Mouse (Mus musculus): Measurements from ENCODE around the gene Actg1. TPM values are rescaled to one million over a fixed set of nuclear protein-coding genes. Genes with fewer than 3 reads are reported as not detected.

The Actg1 gene
- 1,716 and 2,367 TPM in 2 replicates for total RNA-seq (2012; rRNA removed)

GRCm38 (mm10) chr11:120347791-120348683 is at the start of gene Actg1:
TSS of gene Actg1 (minus strand) at chr11:120348542.
- TF ChIP-seq ZC3H11A (IDR thresholded peaks at IDR 0.05; ENCODE audit: borderline replicate concordance, low read depth, low read length): no peak
- no peak for TF ChIP-seq CHD2 (IDR thresholded peaks at IDR 0.05; ENCODE audit: low read depth, low read length)
- TF ChIP-seq HCFC1 (IDR thresholded peaks at IDR 0.05; ENCODE audit: borderline replicate concordance, insufficient read depth, low read length): no peak
- no peak for TF ChIP-seq ZNF384 (IDR thresholded peaks at IDR 0.05; ENCODE audit: low read depth, low read length)
- no peak for TF ChIP-seq MAFK (IDR thresholded peaks at IDR 0.05; ENCODE audit: insufficient read depth, low read depth, low read length)
- in situ Hi-C loops (cut with MboI; ENCODE audit: low sequenced_read_pairs in 2 of 2, unreplicated experiment in 2 of 2): no loop called here
- Histone ChIP-seq H3K4me1 (ENCODE audit: control insufficient read depth in 2 of 2, insufficient read depth in 2 of 2, low read length in 2 of 2, poor library complexity in 1 of 2) (peaks cover 2 to 21% of the 10 kb centered on the region in 2 experiments; a peak in 2 of 4 replicates), H3K9ac (ENCODE audit: insufficient read depth, low read depth, low read length, poor library complexity, severe bottlenecking) (peak within 1 kb of the TSS; percentile 94), H3K9me3 (ENCODE audit: control insufficient read depth, insufficient read depth, low read depth, low read length) (no peaks in the 10 kb centered on the region), H3K36me3 (ENCODE audit: control insufficient read depth, insufficient read depth, low read length, poor library complexity, severe bottlenecking) (peaks cover 21% of the 10 kb centered on the region), H3K4me3 (ENCODE audit: insufficient read depth in 1 of 2, low read depth in 1 of 2, low read length in 2 of 2, poor library complexity in 1 of 2, severe bottlenecking in 1 of 2) (peak within 1 kb of the TSS; percentile 74 to 83), H3K27ac (ENCODE audit: insufficient read depth, low read depth, low read length, poor library complexity, severe bottlenecking) (peak within 1 kb of the TSS; percentile 99)
- no peak for DNase-seq (ENCODE audit: low read depth, low spot score)

- Histone ChIP-seq H3K36me3 (ENCODE audit: control insufficient read depth, insufficient read depth, low read length, poor library complexity, severe bottlenecking) (peaks cover 12% of the 10 kb centered on the region), H3K27ac (ENCODE audit: insufficient read depth, low read depth, low read length, poor library complexity, severe bottlenecking) (no peak overlapping the region), H3K9ac (ENCODE audit: insufficient read depth, low read depth, low read length, poor library complexity, severe bottlenecking) (no peak overlapping the region), H3K9me3 (ENCODE audit: control insufficient read depth, insufficient read depth, low read depth, low read length) (no peaks in the 10 kb centered on the region), H3K4me1 (ENCODE audit: control insufficient read depth in 2 of 2, insufficient read depth in 2 of 2, low read length in 2 of 2, poor library complexity in 1 of 2) (peaks cover 0 to 3% of the 10 kb centered on the region in 2 experiments; a peak in 1 of 4 replicates), H3K4me3 (ENCODE audit: insufficient read depth in 1 of 2, low read depth in 1 of 2, low read length in 2 of 2, poor library complexity in 1 of 2, severe bottlenecking in 1 of 2) (no peak overlapping the region)
- no peak for DNase-seq (ENCODE audit: low read depth, low spot score)
- no peak for TF ChIP-seq ZC3H11A (IDR thresholded peaks at IDR 0.05; ENCODE audit: borderline replicate concordance, low read depth, low read length)
- TF ChIP-seq MAFK (IDR thresholded peaks at IDR 0.05; ENCODE audit: insufficient read depth, low read depth, low read length): no peak
- no peak for TF ChIP-seq CHD2 (IDR thresholded peaks at IDR 0.05; ENCODE audit: low read depth, low read length)
- TF ChIP-seq HCFC1 (IDR thresholded peaks at IDR 0.05; ENCODE audit: borderline replicate concordance, insufficient read depth, low read length): no peak
- TF ChIP-seq ZNF384 (IDR thresholded peaks at IDR 0.05; ENCODE audit: low read depth, low read length): no peak
- in situ Hi-C loops (cut with MboI; ENCODE audit: low sequenced_read_pairs in 2 of 2, unreplicated experiment in 2 of 2): no loop called here
These were observed 49.3 kb upstream of the Actg1 start for GRCm38 (mm10) chr11:120397602-120398001.

GRCm38 (mm10) chr11:120395661-120396060 is 47.3 kb upstream of the Actg1 start:
- peaks cover 14% of the 10 kb centered on the region for H3K36me3 ChIP-seq (ENCODE audit: control insufficient read depth, insufficient read depth, low read length, poor library complexity, severe bottlenecking)
- H3K27ac ChIP-seq (ENCODE audit: insufficient read depth, low read depth, low read length, poor library complexity, severe bottlenecking): no peak overlapping the region
- in situ Hi-C loops (cut with MboI; ENCODE audit: low sequenced_read_pairs in 2 of 2, unreplicated experiment in 2 of 2): no loop called here
- no peak overlapping the region for H3K9ac ChIP-seq (ENCODE audit: insufficient read depth, low read depth, low read length, poor library complexity, severe bottlenecking)
- no peak for TF ChIP-seq ZC3H11A (IDR thresholded peaks at IDR 0.05; ENCODE audit: borderline replicate concordance, low read depth, low read length)
- TF ChIP-seq ZNF384 (IDR thresholded peaks at IDR 0.05; ENCODE audit: low read depth, low read length): no peak
- no peak for TF ChIP-seq MAFK (IDR thresholded peaks at IDR 0.05; ENCODE audit: insufficient read depth, low read depth, low read length)
- no peak for TF ChIP-seq CHD2 (IDR thresholded peaks at IDR 0.05; ENCODE audit: low read depth, low read length)
- TF ChIP-seq HCFC1 (IDR thresholded peaks at IDR 0.05; ENCODE audit: borderline replicate concordance, insufficient read depth, low read length): no peak
- no peaks in the 10 kb centered on the region for H3K9me3 ChIP-seq (ENCODE audit: control insufficient read depth, insufficient read depth, low read depth, low read length)
- H3K4me1 ChIP-seq (ENCODE audit: control insufficient read depth in 2 of 2, insufficient read depth in 2 of 2, low read length in 2 of 2, poor library complexity in 1 of 2): 0 out of 4 replicates have a peak, but pooled peaks cover 0 to 3% of the 10 kb centered on the region in 2 experiments
- no peak overlapping the region for H3K4me3 ChIP-seq (ENCODE audit: insufficient read depth in 1 of 2, low read depth in 1 of 2, low read length in 2 of 2, poor library complexity in 1 of 2, severe bottlenecking in 1 of 2)
- DNase-seq (ENCODE audit: low read depth, low spot score): no peak

DNA sequence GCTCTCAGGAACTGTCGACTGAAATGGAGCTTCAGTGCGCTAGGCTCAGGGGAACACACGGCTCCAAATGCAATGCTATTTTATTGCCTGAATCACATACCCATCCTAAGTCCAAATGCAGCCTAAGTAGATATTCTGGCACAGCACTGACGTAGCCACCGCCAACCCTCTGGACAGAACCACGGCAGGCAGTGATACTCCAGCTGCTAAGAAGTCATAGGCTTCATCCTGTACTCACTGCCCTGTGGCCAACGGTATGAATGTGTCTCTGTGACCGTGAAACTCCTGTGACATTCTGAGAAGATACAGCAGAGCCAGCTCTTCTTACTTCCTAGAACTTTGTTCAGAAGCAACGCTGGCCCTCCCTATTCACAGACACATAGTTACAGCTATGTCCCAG is 40.2 kb upstream of the Actg1 start:
- TF ChIP-seq CHD2 (IDR thresholded peaks at IDR 0.05; ENCODE audit: low read depth, low read length): no peak
- TF ChIP-seq HCFC1 (IDR thresholded peaks at IDR 0.05; ENCODE audit: borderline replicate concordance, insufficient read depth, low read length): no peak
- no peak for TF ChIP-seq MAFK (IDR thresholded peaks at IDR 0.05; ENCODE audit: insufficient read depth, low read depth, low read length)
- TF ChIP-seq ZC3H11A (IDR thresholded peaks at IDR 0.05; ENCODE audit: borderline replicate concordance, low read depth, low read length): no peak
- no peak for TF ChIP-seq ZNF384 (IDR thresholded peaks at IDR 0.05; ENCODE audit: low read depth, low read length)
- in situ Hi-C loops (cut with MboI; ENCODE audit: low sequenced_read_pairs in 2 of 2, unreplicated experiment in 2 of 2): no loop called here
- H3K9me3 ChIP-seq (ENCODE audit: control insufficient read depth, insufficient read depth, low read depth, low read length): no peaks in the 10 kb centered on the region
- no peak overlapping the region for H3K27ac ChIP-seq (ENCODE audit: insufficient read depth, low read depth, low read length, poor library complexity, severe bottlenecking)
- H3K4me1 ChIP-seq (ENCODE audit: control insufficient read depth in 2 of 2, insufficient read depth in 2 of 2, low read length in 2 of 2, poor library complexity in 1 of 2): no peaks in the 10 kb centered on the region
- no peak overlapping the region for H3K4me3 ChIP-seq (ENCODE audit: insufficient read depth in 1 of 2, low read depth in 1 of 2, low read length in 2 of 2, poor library complexity in 1 of 2, severe bottlenecking in 1 of 2)
- no peak overlapping the region for H3K9ac ChIP-seq (ENCODE audit: insufficient read depth, low read depth, low read length, poor library complexity, severe bottlenecking)
- no peak for DNase-seq (ENCODE audit: low read depth, low spot score)
- peaks cover 34% of the 10 kb centered on the region for H3K36me3 ChIP-seq (ENCODE audit: control insufficient read depth, insufficient read depth, low read length, poor library complexity, severe bottlenecking)

Data from ES-E14 (cell line).